Mouse (Mus musculus) forebrain, embryonic 16.5 days (tissue): ENCODE measurements around the gene Celsr3. TPM values are rescaled to one million over a fixed set of nuclear protein-coding genes. Genes with fewer than 3 reads are reported as not detected.

Experiments
- ATAC-seq: fragments of 200-750 bp; cut with Nextera tagmentation; 2 replicates; pipeline ENCODE4 v1.8.0; 2017; ENCODE audit warnings: mild to moderate bottlenecking, moderate library complexity
- H3K27ac ChIP-seq: fragments of 300-500 bp; sonication (generic); 2 replicates; pipeline ENCODE4 v1.5.1; 2014; ENCODE audit warnings: low read length, control low read depth
- H3K27me3 ChIP-seq: fragments of 300-500 bp; sonication (generic); replicated peaks from 2 replicates; pipeline ENCODE4 v1.6.1; 2014; ENCODE audit warnings: low read length; ENCODE audit not compliant: control insufficient read depth, insufficient read depth
- H3K36me3 ChIP-seq: fragments of 300-500 bp; sonication (generic); 2 replicates; pipeline ENCODE4 v1.6.1; 2014; ENCODE audit not compliant: control insufficient read depth, insufficient read depth
- H3K4me1 ChIP-seq: fragments of 300-500 bp; sonication (generic); replicated peaks from 2 replicates; pipeline ENCODE4 v1.6.1; 2014; ENCODE audit warnings: low read length; ENCODE audit not compliant: control insufficient read depth, insufficient read depth
- H3K4me2 ChIP-seq: fragments of 300-500 bp; sonication (generic); 2 replicates; pipeline ENCODE4 v1.6.1; 2014; ENCODE audit warnings: mild to moderate bottlenecking, low read length, control low read depth
- H3K4me3 ChIP-seq: fragments of 300-500 bp; sonication (generic); replicated peaks from 2 replicates; pipeline ENCODE4 v1.5.1; 2014; ENCODE audit warnings: mild to moderate bottlenecking, low read length, control low read depth
- H3K9ac ChIP-seq: fragments of 300-500 bp; sonication (generic); replicated peaks from 2 replicates; pipeline ENCODE4 v1.6.1; 2014; ENCODE audit warnings: low read depth, low read length, control low read depth
- H3K9me3 ChIP-seq: fragments of 300-500 bp; sonication (generic); 2 replicates; pipeline ENCODE4 v1.6.1; 2016; ENCODE audit warnings: low read length; ENCODE audit not compliant: control insufficient read depth
- WGBS: fragments of 180-500 bp; shearing (Covaris S2); extraction: QIAGEN DNeasy Blood & Tissue Kit; methylation state at CpG from one replicate; pipeline ENCODE4 v1.1.7; 2014; 5-methylcytosine and 5-hydroxymethylcytosine counted together
- polyA plus RNA-seq: library from polyadenylated mRNA; unstranded; fragments of >200 nt; fragmentation: Nextera tagmentation; extraction: Ambion mirVana; gene quantifications from 2 replicates; pipeline ENCODE4 v1.2.1, GENCODE M21; 2015

The Celsr3 gene
- polyA plus RNA-seq, 1 experiment from 2014 or later = 22.3 TPM

- peak overlapping the region; percentile 35 for H3K4me3 ChIP-seq
- H3K9ac ChIP-seq = peak overlapping the region; percentile 10
- no peaks in the 10 kb centered on the region for H3K9me3 ChIP-seq
- H3K4me1 ChIP-seq = peaks cover 46% of the 10 kb centered on the region
- H3K27me3 ChIP-seq = peaks cover 12% of the 10 kb centered on the region; the same call in 1 of the 2 replicates
- H3K36me3 ChIP-seq = peaks cover 49% of the 10 kb centered on the region
- WGBS = 7% methylated on average over 42 of the region's 46 CpGs
- peak; percentile 95 for ATAC-seq
- no peak overlapping the region for H3K27ac ChIP-seq
- H3K4me2 ChIP-seq = peak overlapping the region; percentile 64
Measured at GRCm38 (mm10) chr9:108832390-108833108, 6.4 kb downstream of the Celsr3 start.

GRCm38 (mm10) chr9:108842989-108843388 is 16.9 kb downstream of the Celsr3 start:
- no peaks in the 10 kb centered on the region for H3K4me1 ChIP-seq
- no peak overlapping the region for H3K4me2 ChIP-seq
- H3K27ac ChIP-seq = no peak overlapping the region
- WGBS = 9% methylated on average over 14 of the region's 14 CpGs
- H3K9me3 ChIP-seq = no peaks in the 10 kb centered on the region
- peak; percentile 14; the same call in 1 of the 2 replicates for ATAC-seq
- no peaks in the 10 kb centered on the region for H3K27me3 ChIP-seq
- no peak overlapping the region for H3K4me3 ChIP-seq
- no peak overlapping the region for H3K9ac ChIP-seq
- peaks cover 55% of the 10 kb centered on the region for H3K36me3 ChIP-seq

- WGBS = 76% methylated on average over 5 of the region's 5 CpGs
Measured at GRCm38 (mm10) chr9:108845390-108845789, 19.3 kb downstream of the Celsr3 start.

GRCm38 (mm10) chr9:108847374-108847773 is 21.3 kb downstream of the Celsr3 start:
- Histone ChIP-seq H3K4me2 (no peak overlapping the region), H3K4me3 (no peak overlapping the region), H3K9ac (no peak overlapping the region), H3K4me1 (no peaks in the 10 kb centered on the region), H3K9me3 (no peaks in the 10 kb centered on the region), H3K27me3 (no peaks in the 10 kb centered on the region), H3K27ac (no peak overlapping the region), H3K36me3 (peaks cover 46% of the 10 kb centered on the region)
- WGBS = 89% methylated on average over 4 of the region's 4 CpGs
- ATAC-seq = no peak

More at GRCm38 (mm10) chr9:108845390-108845789, 19.3 kb downstream of the Celsr3 start:
- ATAC-seq = no peak
- Histone ChIP-seq H3K36me3 (peaks cover 54% of the 10 kb centered on the region), H3K4me3 (no peak overlapping the region), H3K4me1 (no peaks in the 10 kb centered on the region), H3K27me3 (no peaks in the 10 kb centered on the region), H3K27ac (no peak overlapping the region), H3K9me3 (no peaks in the 10 kb centered on the region), H3K9ac (no peak overlapping the region), H3K4me2 (no peak overlapping the region)

- Histone ChIP-seq H3K27ac (no peak overlapping the region), H3K9me3 (no peaks in the 10 kb centered on the region), H3K4me3 (no peak overlapping the region), H3K27me3 (no peaks in the 10 kb centered on the region), H3K9ac (no peak overlapping the region), H3K36me3 (peaks cover 44% of the 10 kb centered on the region), H3K4me2 (no peak overlapping the region), H3K4me1 (peaks cover 2% of the 10 kb centered on the region)
- no peak for ATAC-seq
- WGBS = 86% methylated on average over 17 of the region's 17 CpGs
Measured at GRCm38 (mm10) chr9:108848419-108848818, 22.3 kb downstream of the Celsr3 start.

- ATAC-seq = no peak
- Histone ChIP-seq H3K36me3 (peaks cover 9% of the 10 kb centered on the region; the same call in 1 of the 2 replicates), H3K27ac (peak within 1 kb of the TSS; percentile 42), H3K4me1 (peaks cover 11% of the 10 kb centered on the region), H3K9me3 (no peaks in the 10 kb centered on the region), H3K27me3 (no peaks in the 10 kb centered on the region), H3K9ac (peak within 1 kb of the TSS; percentile 54), H3K4me3 (peak within 1 kb of the TSS; percentile 56), H3K4me2 (peak within 1 kb of the TSS; percentile 66)
- WGBS = 91% methylated on average over 3 of the region's 3 CpGs
Measured at GRCm38 (mm10) chr9:108852976-108853375, 26.9 kb downstream of the Celsr3 start, which contains the start of gene Slc26a6. Gene Slc26a6, plus strand, starts transcription at chr9:108853283.

GRCm38 (mm10) chr9:108853635-108854240 is 27.6 kb downstream of the Celsr3 start:
- H3K4me2 ChIP-seq = peak overlapping the region; percentile 66
- WGBS = 2% methylated on average over 25 of the region's 25 CpGs
- no peaks in the 10 kb centered on the region for H3K27me3 ChIP-seq
- peak overlapping the region; percentile 56 for H3K4me3 ChIP-seq
- H3K4me1 ChIP-seq = peaks cover 11% of the 10 kb centered on the region
- H3K9ac ChIP-seq = peak overlapping the region; percentile 54
- H3K36me3 ChIP-seq = peaks cover 7% of the 10 kb centered on the region; the same call in 1 of the 2 replicates
- no peaks in the 10 kb centered on the region for H3K9me3 ChIP-seq
- peak overlapping the region; percentile 42 for H3K27ac ChIP-seq
- ATAC-seq = peak; percentile 93

- Histone ChIP-seq H3K9ac (peak overlapping the region; percentile 54), H3K27ac (peak overlapping the region; percentile 29), H3K4me3 (peak overlapping the region; percentile 56), H3K4me2 (peak overlapping the region; percentile 66), H3K27me3 (no peaks in the 10 kb centered on the region), H3K36me3 (peaks cover 3% of the 10 kb centered on the region; the same call in 1 of the 2 replicates), H3K9me3 (no peaks in the 10 kb centered on the region), H3K4me1 (peaks cover 11% of the 10 kb centered on the region)
- under 1% methylated on average over 28 of the region's 28 CpGs for WGBS
- peak; percentile 90 for ATAC-seq
Measured at GRCm38 (mm10) chr9:108854241-108854696, 28.1 kb downstream of the Celsr3 start.

GRCm38 (mm10) chr9:108855335-108855734 is 29.2 kb downstream of the Celsr3 start:
- no peak overlapping the region for H3K9ac ChIP-seq
- H3K4me1 ChIP-seq = peaks cover 11% of the 10 kb centered on the region
- H3K27me3 ChIP-seq = no peaks in the 10 kb centered on the region
- no peak for ATAC-seq
- H3K27ac ChIP-seq = no peak overlapping the region
- no peak overlapping the region for H3K4me2 ChIP-seq
- no peak overlapping the region for H3K4me3 ChIP-seq
- 59% methylated on average over 5 of the region's 5 CpGs for WGBS
- no peaks in the 10 kb centered on the region for H3K9me3 ChIP-seq
- H3K36me3 ChIP-seq = no peaks in the 10 kb centered on the region; the same call in 1 of the 2 replicates
